Mouse (Mus musculus): ENCODE data around the gene Hs3st3a1.

The Hs3st3a1 gene

GRCm38 (mm10) chr11:64559388-64559787, 124.3 kb downstream of the Hs3st3a1 start:
- DNase-seq, result no peak

DNA sequence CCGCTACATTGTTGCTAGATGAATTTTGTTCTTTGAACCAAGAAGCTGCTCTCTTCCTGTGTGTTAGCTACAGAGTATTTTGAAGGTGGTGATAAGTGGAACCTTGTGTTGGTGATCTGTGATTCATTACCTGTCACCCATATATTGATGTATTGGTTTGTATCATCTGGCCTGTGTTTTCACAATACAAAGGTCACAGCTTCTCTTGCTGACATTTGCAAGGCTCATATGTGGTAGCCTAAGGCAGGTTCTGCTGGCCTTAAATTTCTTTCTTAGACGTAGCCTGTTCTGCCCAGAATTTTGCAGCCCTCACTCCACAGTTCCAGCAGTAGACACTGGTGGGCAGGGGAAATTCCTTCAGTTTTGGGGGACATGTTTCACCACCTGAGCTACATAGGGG, 125.3 kb downstream of the Hs3st3a1 start:
- no peak for DNase-seq

GRCm38 (mm10) chr11:64562771-64563170, 127.6 kb downstream of the Hs3st3a1 start:
- no peak for DNase-seq

Measured in thymus, postnatal 14 days (tissue).